ENCODE assay signal across 10 mouse cellular contexts in genomic region chr15:74456675-74457040, GRCm38 (mm10).
"Had no signal": no experiment of that assay in that cellular context is flagged by ENCODE, and none has a peak within 500 bp of the region (broad histone marks: within the 10 kb centered on the region; RNA-seq: fewer than 3 reads in every experiment).

No protein-coding gene starts in this region.

- H3K36me3 ChIP-seq: liver, embryonic 15.5 days; midbrain, embryonic 13.5 days; neural tube, embryonic 15.5 days had no signal

- H3K9me3 ChIP-seq: liver, embryonic 15.5 days; midbrain, embryonic 13.5 days; neural tube, embryonic 15.5 days had no signal

- H3K4me2 ChIP-seq: liver, embryonic 11.5 days; liver, embryonic 15.5 days; midbrain, embryonic 13.5 days; neural tube, embryonic 15.5 days had no signal

- H3K27ac ChIP-seq: left cerebral cortex, adult 2 months; liver, embryonic 15.5 days; midbrain, embryonic 13.5 days; neural tube, embryonic 15.5 days; stomach, postnatal 0 days had no signal

- H3K4me1 ChIP-seq: liver, embryonic 15.5 days had no signal

- DNase-seq: lung, adult 2 months; lung, postnatal 36 days; thymus, postnatal 4 days had no signal

- H3K4me3 ChIP-seq: left cerebral cortex, adult 2 months; liver, embryonic 15.5 days; midbrain, embryonic 13.5 days; neural tube, embryonic 15.5 days had no signal

- ATAC-seq: lung, postnatal 0 days; midbrain, embryonic 13.5 days had no signal

- H3K9ac ChIP-seq: liver, embryonic 15.5 days; midbrain, embryonic 13.5 days; neural tube, embryonic 15.5 days had no signal

- H3K27me3 ChIP-seq: liver, embryonic 15.5 days; midbrain, embryonic 13.5 days; neural tube, embryonic 15.5 days had no signal
